Mouse (Mus musculus) olfactory bulb, adult 2 months (tissue): ENCODE measurements at regions not wholly inside any gene's neighbourhood (a gene's known extent, or its start where the extent isn't known, plus 50 kb on each side); places are given as distances from the start of the nearest gene placed in this dataset.

Experiments used
- H3K27ac ChIP-seq: fragments of 200-500 bp; 2 replicates; pipeline ENCODE4 v1.5.1; 2012; ENCODE audit warnings: low read depth, low read length; ENCODE audit not compliant: insufficient read depth
- H3K4me1 ChIP-seq: fragments of 200-500 bp; 2 replicates; pipeline ENCODE4 v1.6.1; 2012; ENCODE audit warnings: low read length; ENCODE audit not compliant: control insufficient read depth, insufficient read depth
- H3K4me3 ChIP-seq: fragments of 200-500 bp; 2 replicates; pipeline ENCODE4 v1.5.1; 2012; ENCODE audit warnings: mild to moderate bottlenecking, low read depth, low read length, moderate library complexity; ENCODE audit not compliant: insufficient read depth
- CTCF ChIP-seq: fragments of 200-500 bp; IDR thresholded peaks from 2 replicates; pipeline ENCODE4 v1.5.1; 2012; ENCODE audit warnings: low read depth, mild to moderate bottlenecking, low read length, moderate library complexity; ENCODE audit not compliant: insufficient read depth
- POLR2A ChIP-seq: fragments of 200-500 bp; IDR thresholded peaks from 2 replicates; pipeline ENCODE4 v1.6.1; 2012; ENCODE audit warnings: mild to moderate bottlenecking, low read depth, low read length, moderate library complexity; ENCODE audit not compliant: insufficient read depth
- WGBS: fragments of 180-500 bp; shearing (Covaris S2); methylation state at CpG from one replicate; pipeline ENCODE4 v1.1.7; 2018; 5-methylcytosine and 5-hydroxymethylcytosine counted together

GRCm38 (mm10) chr14:61885241-61886015, 278.2 kb downstream of the Kcnrg start:
- no peak overlapping the region for H3K27ac ChIP-seq
- no peaks in the 10 kb centered on the region for H3K4me1 ChIP-seq
- 92% methylated on average over 6 of the region's 6 CpGs for WGBS
- no peak overlapping the region for H3K4me3 ChIP-seq
- TF ChIP-seq CTCF (no peak), POLR2A (no peak)

GRCm38 (mm10) chr14:61889626-61890025, 282.4 kb downstream of the Kcnrg start:
- WGBS = 94% methylated on average over 8 of the region's 8 CpGs
- H3K27ac ChIP-seq = no peak overlapping the region
- no peak for TF ChIP-seq POLR2A
- no peak for TF ChIP-seq CTCF
- H3K4me1 ChIP-seq = no peaks in the 10 kb centered on the region
- H3K4me3 ChIP-seq = no peak overlapping the region

- TF ChIP-seq POLR2A (no peak), CTCF (no peak)
- H3K4me3 ChIP-seq = no peak overlapping the region
- H3K27ac ChIP-seq = no peak overlapping the region
- 68% methylated on average over 3 of the region's 3 CpGs for WGBS
- H3K4me1 ChIP-seq = no peaks in the 10 kb centered on the region
Measured at GRCm38 (mm10) chr14:61893786-61894185, 286.5 kb downstream of the Kcnrg start.

GRCm38 (mm10) chr14:61896879-61897278, 289.6 kb downstream of the Kcnrg start:
- 73% methylated on average over 5 of the region's 5 CpGs for WGBS
- Histone ChIP-seq H3K4me1 (no peaks in the 10 kb centered on the region), H3K27ac (no peak overlapping the region), H3K4me3 (no peak overlapping the region)
- no peak for TF ChIP-seq POLR2A
- no peak for TF ChIP-seq CTCF

GRCm38 (mm10) chr14:61898664-61899063, 291.4 kb downstream of the Kcnrg start:
- no peak for TF ChIP-seq CTCF
- no peak for TF ChIP-seq POLR2A
- 95% methylated on average over 10 of the region's 10 CpGs for WGBS
- Histone ChIP-seq H3K27ac (no peak overlapping the region), H3K4me1 (no peaks in the 10 kb centered on the region), H3K4me3 (no peak overlapping the region)

GRCm38 (mm10) chr14:61904426-61905124, 297.3 kb downstream of the Kcnrg start:
- no peak for TF ChIP-seq POLR2A
- TF ChIP-seq CTCF = no peak
- Histone ChIP-seq H3K4me1 (no peaks in the 10 kb centered on the region), H3K27ac (no peak overlapping the region), H3K4me3 (no peak overlapping the region)
- 88% methylated on average over 4 of the region's 4 CpGs for WGBS

- H3K4me1 ChIP-seq = no peaks in the 10 kb centered on the region
- TF ChIP-seq CTCF (no peak), POLR2A (no peak)
- no peak overlapping the region for H3K4me3 ChIP-seq
- H3K27ac ChIP-seq = no peak overlapping the region
Measured at GRCm38 (mm10) chr14:61918113-61918512, 310.9 kb downstream of the Kcnrg start.

GRCm38 (mm10) chr14:61931811-61932210, 324.6 kb downstream of the Kcnrg start:
- WGBS = 87% methylated on average over 8 of the region's 8 CpGs
- no peaks in the 10 kb centered on the region for H3K4me1 ChIP-seq
- H3K27ac ChIP-seq = no peak overlapping the region
- TF ChIP-seq CTCF = no peak
- no peak for TF ChIP-seq POLR2A
- no peak overlapping the region for H3K4me3 ChIP-seq

- Histone ChIP-seq H3K4me3 (no peak overlapping the region), H3K27ac (no peak overlapping the region), H3K4me1 (peaks cover 6% of the 10 kb centered on the region)
- WGBS = 48% methylated on average over 7 of the region's 7 CpGs
- TF ChIP-seq POLR2A (no peak), CTCF (no peak)
Measured at GRCm38 (mm10) chr14:61941682-61942081, 334.4 kb downstream of the Kcnrg start.
